9 mouse cellular contexts compared by ENCODE assay signal in the genomic region with DNA sequence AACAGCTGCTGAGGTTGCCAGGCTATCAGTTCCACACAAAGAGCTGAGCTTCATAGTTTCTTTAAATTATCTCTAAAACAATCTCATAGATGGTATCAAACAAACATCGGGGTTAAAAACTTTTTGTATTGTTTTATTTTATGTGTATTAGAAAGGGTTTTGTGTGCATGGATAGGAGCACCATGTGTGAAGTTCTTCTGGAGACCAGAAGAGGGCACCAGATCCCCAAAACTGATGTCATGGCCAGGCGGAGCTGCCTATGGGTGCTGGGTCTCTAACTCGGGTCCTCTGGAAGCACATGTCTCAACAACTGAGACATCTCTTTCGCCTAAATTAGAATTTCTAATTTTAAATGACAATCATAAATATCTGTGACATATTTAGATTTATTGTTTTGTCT. TPM values are rescaled to one million over a fixed set of nuclear protein-coding genes. Genes with fewer than 3 reads are reported as not detected.
A peak's percentile ranks its signal among the peaks of the same experiment; 100 is the strongest.
DNase-seq lines count a peak whose midpoint lies in the region; ATAC-seq lines count a peak whose summit lies in the region.
"Had no signal": no experiment of that assay in that cellular context is flagged by ENCODE, and none has a peak within 500 bp of the region (broad histone marks: within the 10 kb centered on the region; RNA-seq: fewer than 3 reads in every experiment).

No protein-coding gene starts in this region.

- H3K27ac ChIP-seq in limb, embryonic 11.5 days (replicated peaks; ENCODE audit: low read depth, low read length) = no peak overlapping the region
- H3K27ac ChIP-seq in limb, embryonic 10.5 days = no peak overlapping the region
- no peak overlapping the region for H3K27ac ChIP-seq in embryonic facial prominence, embryonic 11.5 days (replicated peaks; ENCODE audit: low read depth, low read length)
- H3K27ac ChIP-seq: heart, embryonic 15.5 days had no signal

- no peaks in the 10 kb centered on the region for H3K36me3 ChIP-seq in limb, embryonic 11.5 days (ENCODE audit: control insufficient read depth, insufficient read depth, low read length)
- no peaks in the 10 kb centered on the region for H3K36me3 ChIP-seq in limb, embryonic 10.5 days
- H3K36me3 ChIP-seq in embryonic facial prominence, embryonic 11.5 days (replicated peaks; ENCODE audit: control insufficient read depth, insufficient read depth, low read depth, low read length) = no peaks in the 10 kb centered on the region
- H3K36me3 ChIP-seq: heart, embryonic 15.5 days had no signal

- intact Hi-C loops in left cerebral cortex, postnatal 14 days (cut with DNase I) = no loop called here

- no peak overlapping the region for H3K4me3 ChIP-seq in limb, embryonic 11.5 days (ENCODE audit: low read depth, low read length)
- H3K4me3 ChIP-seq in limb, embryonic 10.5 days = no peak overlapping the region
- no peak overlapping the region for H3K4me3 ChIP-seq in embryonic facial prominence, embryonic 11.5 days (ENCODE audit: low read depth, low read length)
- H3K4me3 ChIP-seq: heart, embryonic 15.5 days had no signal

- H3K4me2 ChIP-seq in limb, embryonic 11.5 days (ENCODE audit: low read depth, severe bottlenecking) = no peak overlapping the region
- H3K4me2 ChIP-seq in embryonic facial prominence, embryonic 11.5 days (ENCODE audit: low read depth, low read length) = no peak overlapping the region
- H3K4me2 ChIP-seq: heart, embryonic 15.5 days had no signal

- H3K9me3 ChIP-seq in limb, embryonic 11.5 days (ENCODE audit: control insufficient read depth, low read length) = no peaks in the 10 kb centered on the region
- H3K9me3 ChIP-seq in limb, embryonic 10.5 days (replicated peaks) = no peaks in the 10 kb centered on the region
- H3K9me3 ChIP-seq in embryonic facial prominence, embryonic 11.5 days (replicated peaks; ENCODE audit: control insufficient read depth, low read length) = no peaks in the 10 kb centered on the region
- H3K9me3 ChIP-seq: heart, embryonic 15.5 days had no signal

- peak; percentile 35 for DNase-seq in adrenal gland, postnatal 10 days
- no peak for DNase-seq in adrenal gland, postnatal 4 days (ENCODE audit: low spot score in 2 of 2)
- DNase-seq in limb, embryonic 11.5 days (ENCODE audit: low spot score) = peak; percentile 36
- no peak for DNase-seq in limb, embryonic 10.5 days (ENCODE audit: low spot score)
- DNase-seq in embryonic facial prominence, embryonic 11.5 days (ENCODE audit: low spot score) = peak; percentile 36
- DNase-seq in lung, postnatal 25 days (ENCODE audit: low spot score) = peak; percentile 25
- no peak for DNase-seq in gastrocnemius, adult 18-20 months (ENCODE audit: low spot score)
- DNase-seq in left cerebral cortex, postnatal 14 days (ENCODE audit: low spot score in 2 of 2) = no peak

- no peaks in the 10 kb centered on the region for H3K27me3 ChIP-seq in limb, embryonic 11.5 days (ENCODE audit: control insufficient read depth, insufficient read depth, low read length)
- no peaks in the 10 kb centered on the region for H3K27me3 ChIP-seq in limb, embryonic 10.5 days (ENCODE audit: low read depth, poor library complexity, severe bottlenecking)
- H3K27me3 ChIP-seq in embryonic facial prominence, embryonic 11.5 days (ENCODE audit: control insufficient read depth, insufficient read depth, low read length) = no peaks in the 10 kb centered on the region
- H3K27me3 ChIP-seq: heart, embryonic 15.5 days had no signal

- WGBS in limb, embryonic 11.5 days = 63% methylated on average over 4 of the region's 4 CpGs
- WGBS in limb, embryonic 10.5 days = 69% methylated on average over 4 of the region's 4 CpGs
- 55% methylated on average over 4 of the region's 4 CpGs for WGBS in embryonic facial prominence, embryonic 11.5 days

- ATAC-seq in limb, embryonic 11.5 days (ENCODE audit: insufficient number of reproducible peaks, low FRiP score, low TSS enrichment, low read depth) = no peak
- no peak for ATAC-seq in embryonic facial prominence, embryonic 11.5 days (replicated peaks; ENCODE audit: insufficient number of reproducible peaks, low FRiP score, low TSS enrichment, low read depth)

- no peak overlapping the region for H3K9ac ChIP-seq in limb, embryonic 11.5 days (ENCODE audit: low read length)
- H3K9ac ChIP-seq in embryonic facial prominence, embryonic 11.5 days (replicated peaks; ENCODE audit: low read length) = no peak overlapping the region
- H3K9ac ChIP-seq: heart, embryonic 15.5 days had no signal

- no peaks in the 10 kb centered on the region for H3K4me1 ChIP-seq in limb, embryonic 11.5 days (ENCODE audit: control insufficient read depth, insufficient read depth, low read length)
- no peaks in the 10 kb centered on the region for H3K4me1 ChIP-seq in limb, embryonic 10.5 days
- no peaks in the 10 kb centered on the region for H3K4me1 ChIP-seq in embryonic facial prominence, embryonic 11.5 days (ENCODE audit: control insufficient read depth, insufficient read depth, low read length)
- H3K4me1 ChIP-seq: heart, embryonic 15.5 days had no signal

RNA-seq across cellular contexts. Expression of a gene that starts 32.9 kb away (rescaled TPM):
- total RNA-seq in adrenal gland, postnatal 10 days (2021) = 10 to 100 TPM; 13.6 to 15.8 TPM
- total RNA-seq in adrenal gland, postnatal 4 days (2021) = 10 to 100 TPM; 18.2 to 24.0 TPM
- 6.1 and 6.3 TPM in 2 replicates for polyA plus RNA-seq in limb, embryonic 11.5 days (2014; fragmentation: Nextera tagmentation; extraction: Ambion mirVana)
- 4.0 and 4.8 TPM in 2 replicates for polyA plus RNA-seq in limb, embryonic 10.5 days (2016; fragmentation: Nextera tagmentation; extraction: Ambion mirVana)
- 10.5 and 11.3 TPM in 2 replicates for polyA plus RNA-seq in embryonic facial prominence, embryonic 11.5 days (2014; fragmentation: Nextera tagmentation; extraction: Ambion mirVana)
- total RNA-seq in gastrocnemius, adult 18-20 months (2021) = 1 to 10 TPM; 2.5 to 3.4 TPM
- total RNA-seq in left cerebral cortex, postnatal 14 days (2021) = 10 to 100 TPM; 46.4 to 47.2 TPM

Comparison
In these comparisons a context has a peak if more than half of its experiments do, and no peak if none do; other contexts are left out.
1. DNase-seq: peak in adrenal gland, postnatal 10 days (single experiment), limb, embryonic 11.5 days (single experiment), embryonic facial prominence, embryonic 11.5 days (single experiment) and lung, postnatal 25 days (single experiment); none in adrenal gland, postnatal 4 days (0 of 2), limb, embryonic 10.5 days (single experiment), gastrocnemius, adult 18-20 months (single experiment) and left cerebral cortex, postnatal 14 days (0 of 2).